Mouse (Mus musculus): ENCODE measurements at regions not wholly inside any gene's neighbourhood (a gene's known extent, or its start where the extent isn't known, plus 50 kb on each side); places are given as distances from the start of the nearest gene placed in this dataset.

GRCm38 (mm10) chr9:61492896-61493295 lies 120.7 kb downstream of the Tle3 start:
- TF ChIP-seq CTCF (IDR thresholded peaks at IDR 0.05; ENCODE audit: low read depth, low read length): no peak
- TF ChIP-seq POLR2A (IDR thresholded peaks at IDR 0.05; ENCODE audit: insufficient read depth, low read length): no peak
